Mouse (Mus musculus): ENCODE results near the gene Dnmt3a. TPM values are rescaled to one million over a fixed set of nuclear protein-coding genes. Genes with fewer than 3 reads are reported as not detected.
"Not testable (repeated sequence)": the region's sequence is repeated elsewhere in the genome, so short reads cannot be mapped to it uniquely, and the experiment has no call there.

Dnmt3a gene
- total and polyA plus RNA-seq, 3 experiments = 15.5 to 61.5 (median 23.4) TPM

- H3K9me3 ChIP-seq (replicated peaks; ENCODE audit: low read length) = no peaks in the 10 kb centered on the region
- no peak overlapping the region for H3K27ac ChIP-seq (ENCODE audit: insufficient read depth, low read depth)
- H3K4me3 ChIP-seq (replicated peaks in 1 of 3; ENCODE audit: low read depth in 2 of 3, low read length in 2 of 3, poor library complexity in 1 of 3) = no peak overlapping the region
- H3K79me2 ChIP-seq (replicated peaks; ENCODE audit: control insufficient read depth, extremely low read depth, insufficient read depth, poor library complexity, severe bottlenecking) = no peaks in the 10 kb centered on the region
- peak; percentile 68 for DNase-seq (ENCODE audit: extremely low read depth)
- no peak overlapping the region for H3K4me2 ChIP-seq (ENCODE audit: insufficient read depth, low read depth, poor library complexity, severe bottlenecking)
- H3K27me3 ChIP-seq (replicated peaks) = no peaks in the 10 kb centered on the region
- no peaks in the 10 kb centered on the region for H3K4me1 ChIP-seq (ENCODE audit: control insufficient read depth in 1 of 2, insufficient read depth in 2 of 2)
- TF ChIP-seq KAT2A (IDR thresholded peaks at IDR 0.05; ENCODE audit: insufficient replicate concordance, low read length) = no peak
- TF ChIP-seq PAX5 (IDR thresholded peaks at IDR 0.05; ENCODE audit: low read length) = no peak
- TF ChIP-seq UBTF (IDR thresholded peaks at IDR 0.05; ENCODE audit: low read depth, low read length) = no peak
- TF ChIP-seq NRF1 (IDR thresholded peaks at IDR 0.05; ENCODE audit: low read depth, low read length) = no peak
- TF ChIP-seq POLR2AphosphoS2 (IDR thresholded peaks at IDR 0.05; ENCODE audit: low read depth, low read length) = no peak
- TF ChIP-seq POLR2A (IDR thresholded peaks at IDR 0.05; ENCODE audit: low read depth, low read length) = no peak
- no peak for TF ChIP-seq HCFC1 (IDR thresholded peaks at IDR 0.05; ENCODE audit: low read depth, low read length)
- peak; percentile 89 for TF ChIP-seq SMC3 (IDR thresholded peaks at IDR 0.05; ENCODE audit: low read depth, low read length)
- TF ChIP-seq ZC3H11A (IDR thresholded peaks at IDR 0.05; ENCODE audit: low read depth, low read length) = peak; percentile 67
- no peak for TF ChIP-seq TBP (conservative IDR thresholded peaks at IDR 0.05; ENCODE audit: low read depth, low read length)
- no peak for TF ChIP-seq CHD1 (IDR thresholded peaks at IDR 0.05; ENCODE audit: low read depth, low read length)
- TF ChIP-seq ZMIZ1 (IDR thresholded peaks at IDR 0.05; ENCODE audit: low read depth, low read length) = no peak
- TF ChIP-seq JUN (IDR thresholded peaks at IDR 0.05; ENCODE audit: insufficient read depth, low read depth, low read length) = no peak
- no peak for TF ChIP-seq ELF1 (IDR thresholded peaks at IDR 0.05; ENCODE audit: low read depth, low read length)
- peak; percentile 68 to 91 for TF ChIP-seq CTCF (conservative IDR thresholded peaks at IDR 0.05 in 1 of 2, IDR thresholded peaks at IDR 0.05 in 1 of 2; ENCODE audit: low read depth in 2 of 2, low read length in 2 of 2)
- no peak for TF ChIP-seq CHD2 (IDR thresholded peaks at IDR 0.05; ENCODE audit: low read length)
- TF ChIP-seq USF2 (conservative IDR thresholded peaks at IDR 0.05; ENCODE audit: low read depth, low read length) = no peak
- no peak; the same call in 1 of the 2 replicates for TF ChIP-seq NELFE (IDR thresholded peaks at IDR 0.05; ENCODE audit: low read depth, low read length)
- TF ChIP-seq RAD21 (IDR thresholded peaks at IDR 0.05; ENCODE audit: low read depth, low read length) = peak; percentile 94
- in situ Hi-C loops (cut with MboI; ENCODE audit: low pct_ligation_motif_present, low pct_unique_long_range_greater_than_20kb, low sequenced_read_pairs) (loop anchor here (5.0 to 25.0 kb wide), 2 partner anchors 151 to 611 kb away; no protein-coding TSS in a partner anchor), dilution Hi-C loops (cut with MboI; ENCODE audit: extremely low pct_ligation_motif_present, extremely low pct_unique_long_range_greater_than_20kb, low sequenced_read_pairs) (no loop called here)
- H3K9ac ChIP-seq (ENCODE audit: insufficient read depth, low read depth) = no peak overlapping the region
- no peaks in the 10 kb centered on the region for H3K36me3 ChIP-seq (replicated peaks in 1 of 2; ENCODE audit: control insufficient read depth in 1 of 2, insufficient read depth in 1 of 2, low read length in 1 of 2)
Measured at GRCm38 (mm10) chr12:3926127-3926526, 120.3 kb downstream of the Dnmt3a start.

- H3K27ac ChIP-seq (ENCODE audit: insufficient read depth, low read depth) = no peak overlapping the region
- H3K4me3 ChIP-seq (replicated peaks in 1 of 3; ENCODE audit: low read depth in 2 of 3, low read length in 2 of 3, poor library complexity in 1 of 3) = no peak overlapping the region
- no peaks in the 10 kb centered on the region for H3K79me2 ChIP-seq (replicated peaks; ENCODE audit: control insufficient read depth, extremely low read depth, insufficient read depth, poor library complexity, severe bottlenecking)
- H3K9ac ChIP-seq (ENCODE audit: insufficient read depth, low read depth) = no peak overlapping the region
- H3K4me1 ChIP-seq (ENCODE audit: control insufficient read depth in 1 of 2, insufficient read depth in 2 of 2) = no peaks in the 10 kb centered on the region
- TF ChIP-seq RAD21 (IDR thresholded peaks at IDR 0.05; ENCODE audit: low read depth, low read length) (peak; percentile 57), MAX (IDR thresholded peaks at IDR 0.05; ENCODE audit: low read length) (no peak), SMC3 (IDR thresholded peaks at IDR 0.05; ENCODE audit: low read depth, low read length) (peak; percentile 46), CTCF (conservative IDR thresholded peaks at IDR 0.05 in 1 of 2, IDR thresholded peaks at IDR 0.05 in 1 of 2; ENCODE audit: low read depth in 2 of 2, low read length in 2 of 2) (peak in 1 of 2 experiments; percentile 54; a peak in 2 of 4 replicates)
- H3K27me3 ChIP-seq (replicated peaks) = no peaks in the 10 kb centered on the region
- H3K36me3 ChIP-seq (replicated peaks in 1 of 2; ENCODE audit: control insufficient read depth in 1 of 2, insufficient read depth in 1 of 2, low read length in 1 of 2) = no peaks in the 10 kb centered on the region
- H3K4me2 ChIP-seq (ENCODE audit: insufficient read depth, low read depth, poor library complexity, severe bottlenecking) = no peak overlapping the region
- dilution Hi-C loops (cut with MboI; ENCODE audit: extremely low pct_ligation_motif_present, extremely low pct_unique_long_range_greater_than_20kb, low sequenced_read_pairs) = no loop called here
- no peak for DNase-seq (ENCODE audit: extremely low read depth)
- in situ Hi-C loops (cut with MboI; ENCODE audit: low pct_ligation_motif_present, low pct_unique_long_range_greater_than_20kb, low sequenced_read_pairs) = loop anchor here (5.0 to 25.0 kb wide), 2 partner anchors 148 to 608 kb away; no protein-coding TSS in a partner anchor
- H3K9me3 ChIP-seq (replicated peaks; ENCODE audit: low read length) = no peaks in the 10 kb centered on the region
Measured at GRCm38 (mm10) chr12:3928841-3929240, 123.0 kb downstream of the Dnmt3a start.

GRCm38 (mm10) chr12:3930090-3930865, 124.5 kb downstream of the Dnmt3a start:
- H3K79me2 ChIP-seq (replicated peaks; ENCODE audit: control insufficient read depth, extremely low read depth, insufficient read depth, poor library complexity, severe bottlenecking); H3K4me2 ChIP-seq (ENCODE audit: insufficient read depth, low read depth, poor library complexity, severe bottlenecking); H3K36me3 ChIP-seq (replicated peaks in 1 of 2; ENCODE audit: control insufficient read depth in 1 of 2, insufficient read depth in 1 of 2, low read length in 1 of 2); H3K9me3 ChIP-seq (replicated peaks; ENCODE audit: low read length); DNase-seq (ENCODE audit: extremely low read depth); H3K9ac ChIP-seq (ENCODE audit: insufficient read depth, low read depth); H3K4me1 ChIP-seq (ENCODE audit: control insufficient read depth in 1 of 2, insufficient read depth in 2 of 2); dilution Hi-C loops (cut with MboI; ENCODE audit: extremely low pct_ligation_motif_present, extremely low pct_unique_long_range_greater_than_20kb, low sequenced_read_pairs); H3K27ac ChIP-seq (ENCODE audit: insufficient read depth, low read depth); H3K27me3 ChIP-seq (replicated peaks); H3K4me3 ChIP-seq (replicated peaks in 1 of 3; ENCODE audit: low read depth in 2 of 3, low read length in 2 of 3, poor library complexity in 1 of 3): not testable (repeated sequence)
- in situ Hi-C loops (cut with MboI; ENCODE audit: low pct_ligation_motif_present, low pct_unique_long_range_greater_than_20kb, low sequenced_read_pairs) = loop anchor here (25.0 kb wide), 1 partner anchor 607 kb away; no protein-coding TSS in a partner anchor

All from CH12.LX (cell line).